Mouse (Mus musculus) forebrain, embryonic 11.5 days (tissue): Measurements from ENCODE around the gene Iscu. TPM values are rescaled to one million over a fixed set of nuclear protein-coding genes. Genes with fewer than 3 reads are reported as not detected.

Source experiments
- ATAC-seq: fragments of 200-750 bp; cut with Nextera tagmentation; replicated peaks from 2 replicates; pipeline ENCODE4 v1.8.0; 2017; ENCODE audit warnings: moderate TSS enrichment; ENCODE audit not compliant: low FRiP score
- DNase-seq: peaks from one replicate; pipeline ENCODE4 v3.0.0-alpha.2; 2017; ENCODE audit warnings: low spot score
- H3K27ac ChIP-seq: fragments of 300-500 bp; sonication (generic); 2 replicates; pipeline ENCODE4 v1.5.1; 2014; ENCODE audit warnings: low read depth, low read length
- H3K27me3 ChIP-seq: fragments of 300-500 bp; sonication (generic); 2 replicates; pipeline ENCODE4 v1.6.1; 2014; ENCODE audit warnings: mild to moderate bottlenecking, low read length, mixed read lengths; ENCODE audit not compliant: control insufficient read depth, insufficient read depth
- H3K36me3 ChIP-seq: fragments of 300-500 bp; sonication (generic); 2 replicates; pipeline ENCODE4 v1.6.1; 2014; ENCODE audit warnings: mild to moderate bottlenecking, low read length, moderate library complexity, mixed read lengths; ENCODE audit not compliant: control insufficient read depth, insufficient read depth
- H3K4me1 ChIP-seq: fragments of 300-500 bp; sonication (generic); replicated peaks from 2 replicates; pipeline ENCODE4 v1.6.1; 2014; ENCODE audit warnings: low read length, mixed read lengths; ENCODE audit not compliant: control insufficient read depth, insufficient read depth
- H3K4me2 ChIP-seq: fragments of 300-500 bp; sonication (generic); 2 replicates; pipeline ENCODE4 v1.6.1; 2014; ENCODE audit warnings: low read depth, mild to moderate bottlenecking, low read length, moderate library complexity, mixed read lengths; ENCODE audit not compliant: severe bottlenecking
- H3K4me3 ChIP-seq: fragments of 300-500 bp; sonication (generic); 2 replicates; pipeline ENCODE4 v1.5.1; 2014; ENCODE audit warnings: low read depth, low read length
- H3K9ac ChIP-seq: fragments of 300-500 bp; sonication (generic); 2 replicates; pipeline ENCODE4 v1.6.1; 2014; ENCODE audit warnings: low read length
- H3K9me3 ChIP-seq: fragments of 300-500 bp; sonication (generic); 2 replicates; pipeline ENCODE4 v1.6.1; 2016; ENCODE audit warnings: low read length, mixed read lengths; ENCODE audit not compliant: control insufficient read depth
- WGBS: fragments of 180-500 bp; shearing (Covaris S2); extraction: QIAGEN DNeasy Blood & Tissue Kit; methylation state at CpG from one replicate; pipeline ENCODE4 v1.1.7; 2014; 5-methylcytosine and 5-hydroxymethylcytosine counted together
- polyA plus RNA-seq: library from polyadenylated mRNA; unstranded; fragments of >200 nt; fragmentation: Nextera tagmentation; extraction: Ambion mirVana; gene quantifications from 2 replicates; pipeline ENCODE4 v1.2.1, GENCODE M21; 2014

Gene Iscu
- polyA plus RNA-seq, 1 experiment from 2014 or later, result 99.4 TPM

DNA sequence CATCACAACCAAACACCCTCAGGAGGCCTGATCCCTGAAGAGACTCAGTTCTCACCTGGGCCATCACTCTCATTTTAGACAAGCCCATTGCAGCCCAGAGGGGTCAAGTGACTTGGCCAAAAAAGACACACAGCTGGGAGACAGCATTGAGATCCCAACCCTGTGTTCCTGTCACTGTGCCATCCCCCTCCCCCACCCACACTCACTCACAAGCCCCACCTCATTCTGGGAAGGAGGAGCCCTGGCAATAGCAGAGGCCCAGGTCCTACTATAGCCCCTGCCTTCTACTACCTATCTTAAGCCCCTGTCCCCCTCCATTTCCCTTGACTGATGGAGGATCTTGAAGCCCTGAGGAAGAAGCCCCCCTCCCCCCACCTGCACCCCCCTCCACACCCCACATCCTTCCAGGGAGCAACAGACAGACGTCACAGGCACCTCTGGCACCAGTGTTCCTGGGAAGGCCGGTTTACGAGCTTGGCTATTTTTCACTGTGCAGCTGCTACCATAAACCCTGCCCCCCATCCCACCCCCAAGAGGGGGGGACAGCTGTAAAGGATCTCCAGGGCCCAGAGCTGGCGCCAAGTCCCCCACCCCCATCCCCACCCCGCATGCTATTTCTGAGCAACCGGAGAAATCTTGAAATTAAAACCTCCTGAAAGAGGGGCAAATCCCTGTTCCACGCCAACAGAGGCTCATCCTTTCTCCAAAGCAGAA, 16.7 kb downstream of the Iscu start:
- no peak overlapping the region for H3K4me3 ChIP-seq
- no peaks in the 10 kb centered on the region for H3K9me3 ChIP-seq
- H3K4me1 ChIP-seq, result no peaks in the 10 kb centered on the region
- H3K27ac ChIP-seq, result no peak overlapping the region
- WGBS, result 56% methylated on average over 7 of the region's 7 CpGs
- ATAC-seq (no peak), DNase-seq (no peak)
- H3K9ac ChIP-seq, result no peak overlapping the region
- no peak overlapping the region for H3K4me2 ChIP-seq
- no peaks in the 10 kb centered on the region for H3K27me3 ChIP-seq
- H3K36me3 ChIP-seq, result no peaks in the 10 kb centered on the region

- WGBS, result 86% methylated on average over 11 of the region's 11 CpGs
- Histone ChIP-seq H3K27ac (no peak overlapping the region), H3K4me3 (no peak overlapping the region), H3K36me3 (no peaks in the 10 kb centered on the region), H3K9ac (no peak overlapping the region), H3K27me3 (no peaks in the 10 kb centered on the region), H3K4me2 (no peak overlapping the region), H3K4me1 (no peaks in the 10 kb centered on the region), H3K9me3 (no peaks in the 10 kb centered on the region)
- no peak for ATAC-seq
- DNase-seq, result no peak
These were observed 18.1 kb downstream of the Iscu start for GRCm38 (mm10) chr5:113790453-113791196.

- WGBS, result 84% methylated on average over 16 of the region's 16 CpGs
- no peak for DNase-seq
- Histone ChIP-seq H3K4me1 (no peaks in the 10 kb centered on the region; the same call in 1 of the 2 replicates), H3K4me2 (no peak overlapping the region), H3K9me3 (no peaks in the 10 kb centered on the region), H3K4me3 (no peak overlapping the region), H3K27ac (no peak overlapping the region), H3K9ac (no peak overlapping the region), H3K36me3 (no peaks in the 10 kb centered on the region), H3K27me3 (no peaks in the 10 kb centered on the region)
- no peak for ATAC-seq
These were observed 18.9 kb downstream of the Iscu start for GRCm38 (mm10) chr5:113791197-113792095.

DNA sequence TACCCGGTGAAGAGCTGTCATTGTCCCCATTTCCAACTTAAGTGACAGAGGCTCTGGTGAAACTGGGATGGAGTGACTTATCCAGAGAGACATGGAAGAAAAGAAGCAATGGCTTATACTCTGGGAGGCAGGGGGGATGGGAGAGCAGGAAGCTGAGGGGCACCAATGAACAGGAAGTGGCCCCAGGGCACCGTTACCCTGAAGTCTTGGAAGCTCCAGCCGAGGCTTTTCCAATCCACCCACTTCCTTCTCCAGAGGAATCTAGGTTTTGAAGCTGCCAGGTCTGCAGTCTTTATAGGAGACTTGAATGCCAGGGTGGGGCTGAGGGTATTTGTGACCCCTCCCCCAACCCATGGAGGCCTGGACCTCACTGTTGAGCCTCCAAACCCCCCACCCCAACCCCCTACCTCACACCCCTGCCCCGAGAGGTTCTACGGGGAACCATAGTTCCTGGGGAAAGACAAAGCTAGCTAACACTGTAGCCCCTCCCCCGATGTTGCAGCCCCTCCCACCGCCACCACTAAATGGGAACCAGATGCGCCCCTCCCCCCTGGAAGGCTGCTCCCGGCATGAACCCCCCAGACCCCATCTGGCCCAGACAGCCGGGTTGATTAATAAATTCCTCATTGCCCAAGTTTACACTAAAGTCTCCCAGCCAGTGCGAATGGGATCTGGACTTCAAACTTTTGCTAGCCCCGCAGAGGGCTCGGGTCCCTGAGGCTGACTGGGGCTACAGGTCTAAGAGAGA, 24.0 kb downstream of the Iscu start:
- H3K4me1 ChIP-seq, result peaks cover 7% of the 10 kb centered on the region; the same call in 1 of the 2 replicates
- no peak overlapping the region for H3K9ac ChIP-seq
- no peaks in the 10 kb centered on the region for H3K9me3 ChIP-seq
- no peak for ATAC-seq
- peaks cover 2% of the 10 kb centered on the region; the same call in 1 of the 2 replicates for H3K27me3 ChIP-seq
- H3K4me3 ChIP-seq, result no peak overlapping the region
- 8% methylated on average over 13 of the region's 13 CpGs for WGBS
- peak overlapping the region; percentile 15; the same call in 1 of the 2 replicates for H3K4me2 ChIP-seq
- H3K36me3 ChIP-seq, result no peaks in the 10 kb centered on the region
- peak; percentile 82 for DNase-seq
- H3K27ac ChIP-seq, result no peak overlapping the region

DNA sequence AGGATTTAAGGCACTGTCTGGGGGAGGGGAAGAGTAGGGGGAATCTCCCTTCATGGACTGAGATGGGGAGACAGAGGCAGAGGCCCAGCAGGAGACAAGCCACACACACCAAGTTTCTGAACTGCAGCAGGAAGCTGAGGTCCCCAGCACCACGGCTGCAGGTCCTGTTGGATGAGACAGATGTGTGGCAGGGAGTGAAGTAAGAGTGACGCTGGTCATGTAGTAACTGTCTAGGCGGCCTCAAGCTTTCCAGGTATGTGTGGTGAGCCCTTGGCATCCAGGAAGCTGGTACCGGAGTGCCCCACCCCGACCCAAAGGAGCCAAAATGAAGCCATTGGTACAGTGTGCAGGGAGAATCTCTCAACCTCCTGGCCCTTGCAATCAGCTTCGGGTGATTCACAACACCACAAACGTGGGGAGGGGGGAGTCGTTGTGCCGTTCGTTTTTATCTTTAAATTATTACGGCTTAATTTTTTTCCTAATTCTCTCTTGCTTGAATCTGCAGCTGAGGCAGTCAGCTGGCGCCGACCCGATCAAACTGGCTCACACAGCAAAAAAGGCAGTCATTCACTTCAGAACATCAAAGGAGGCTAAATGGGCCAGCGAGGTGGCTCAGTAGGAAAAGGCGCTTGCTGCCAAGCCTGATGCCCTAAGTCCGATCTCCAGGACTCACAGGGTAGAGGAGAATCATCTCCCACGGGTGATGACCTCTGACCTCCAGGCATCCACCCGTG, 24.8 kb downstream of the Iscu start:
- Histone ChIP-seq H3K4me3 (no peak overlapping the region), H3K27ac (no peak overlapping the region), H3K4me2 (no peak overlapping the region; the same call in 1 of the 2 replicates)

GRCm38 (mm10) chr5:113798525-113798924, 26.0 kb downstream of the Iscu start:
- H3K4me1 ChIP-seq, result peaks cover 7% of the 10 kb centered on the region; the same call in 1 of the 2 replicates
- H3K9ac ChIP-seq, result no peak overlapping the region
- DNase-seq, result no peak
- no peaks in the 10 kb centered on the region for H3K36me3 ChIP-seq
- H3K9me3 ChIP-seq, result no peaks in the 10 kb centered on the region
- peaks cover 2% of the 10 kb centered on the region; the same call in 1 of the 2 replicates for H3K27me3 ChIP-seq
- no peak for ATAC-seq
- no peak overlapping the region for H3K4me2 ChIP-seq
- no peak overlapping the region for H3K4me3 ChIP-seq
- WGBS, result 85% methylated on average over 9 of the region's 9 CpGs
- H3K27ac ChIP-seq, result no peak overlapping the region

More for the DNA sequence above, 24.8 kb downstream of the Iscu start:
- WGBS, result 9% methylated on average over 19 of the region's 19 CpGs
- no peak for ATAC-seq
- no peak for DNase-seq
- peaks cover 7% of the 10 kb centered on the region; the same call in 1 of the 2 replicates for H3K4me1 ChIP-seq
- H3K27me3 ChIP-seq, result peaks cover 2% of the 10 kb centered on the region; the same call in 1 of the 2 replicates
- no peaks in the 10 kb centered on the region for H3K9me3 ChIP-seq
- H3K36me3 ChIP-seq, result no peaks in the 10 kb centered on the region
- no peak overlapping the region for H3K9ac ChIP-seq

DNA sequence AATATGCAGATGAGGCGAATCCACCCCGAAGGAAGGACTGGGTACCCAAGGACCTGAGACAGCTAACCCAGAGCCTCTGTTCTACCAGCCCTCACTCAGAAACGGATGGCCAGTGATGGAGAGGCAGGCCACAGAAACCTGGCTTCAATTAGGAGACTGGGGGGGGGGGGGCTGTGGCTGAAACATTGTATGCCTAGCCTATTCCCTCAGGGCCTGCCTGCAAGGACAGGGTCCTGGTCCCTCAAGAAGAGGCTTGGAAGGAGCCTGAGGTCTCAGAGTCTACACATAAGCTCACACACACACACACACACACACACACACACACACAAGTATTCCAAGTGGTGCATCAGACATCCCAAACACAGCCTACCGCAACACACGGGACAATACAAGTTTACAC, 27.1 kb downstream of the Iscu start:
- DNase-seq (no peak), ATAC-seq (no peak)
- no peak overlapping the region for H3K9ac ChIP-seq
- 0 out of 2 replicates have a peak overlapping the region, but pooled peaks have one; percentile 4 for H3K4me3 ChIP-seq
- no peak overlapping the region for H3K27ac ChIP-seq
- H3K4me2 ChIP-seq, result 0 out of 2 replicates have a peak overlapping the region, but pooled peaks have one; percentile 15
- H3K36me3 ChIP-seq, result no peaks in the 10 kb centered on the region
- H3K4me1 ChIP-seq, result peaks cover 7% of the 10 kb centered on the region; the same call in 1 of the 2 replicates
- no peaks in the 10 kb centered on the region for H3K9me3 ChIP-seq
- 53% methylated on average over 5 of the region's 5 CpGs for WGBS
- peaks cover 2% of the 10 kb centered on the region; the same call in 1 of the 2 replicates for H3K27me3 ChIP-seq
